Comparison of ENCODE assay signal across 21 mouse cellular contexts in genomic region chr7:145071533-145071932, GRCm38 (mm10).
DNase-seq lines count a peak whose midpoint lies in the region; ATAC-seq and TF ChIP-seq lines count a peak whose summit lies in the region.
"Had no signal": no experiment of that assay in that cellular context is flagged by ENCODE, and none has a peak within 500 bp of the region (broad histone marks: within the 10 kb centered on the region; RNA-seq: fewer than 3 reads in every experiment).

No protein-coding gene starts in this region.

- H3K4me2 ChIP-seq in liver, embryonic 11.5 days: no peak overlapping the region
- H3K4me2 ChIP-seq in liver, embryonic 12.5 days: no peak overlapping the region
- H3K4me2 ChIP-seq in intestine, postnatal 0 days (replicated peaks; ENCODE audit: low read depth): no peak overlapping the region
- no peak overlapping the region for H3K4me2 ChIP-seq in stomach, postnatal 0 days (replicated peaks; ENCODE audit: low read depth)
- H3K4me2 ChIP-seq: heart, embryonic 13.5 days; hindbrain, embryonic 15.5 days had no signal

- H3K4me1 ChIP-seq in liver, embryonic 11.5 days (replicated peaks; ENCODE audit: control insufficient read depth, insufficient read depth, low read length): no peaks in the 10 kb centered on the region
- H3K4me1 ChIP-seq in liver, embryonic 12.5 days: no peaks in the 10 kb centered on the region
- H3K4me1 ChIP-seq in intestine, postnatal 0 days (replicated peaks; ENCODE audit: control insufficient read depth, insufficient read depth, low read length): peaks cover 7% of the 10 kb centered on the region; the same call in 1 of the 2 replicates
- H3K4me1 ChIP-seq in stomach, postnatal 0 days (replicated peaks; ENCODE audit: control insufficient read depth, insufficient read depth): no peaks in the 10 kb centered on the region
- H3K4me1 ChIP-seq: heart, embryonic 13.5 days; hindbrain, embryonic 15.5 days had no signal

- 70% methylated on average over 2 of the region's 2 CpGs for WGBS in liver, embryonic 11.5 days
- WGBS in liver, embryonic 12.5 days (ENCODE audit: insufficient replicate concordance): 43% methylated on average over 2 of the region's 2 CpGs
- WGBS in intestine, postnatal 0 days: 50% methylated on average over 2 of the region's 2 CpGs
- 70% methylated on average over 2 of the region's 2 CpGs for WGBS in stomach, postnatal 0 days

- intact Hi-C loops in left cerebral cortex, postnatal 14 days (cut with DNase I): no loop called here

- H3K36me3 ChIP-seq in liver, embryonic 11.5 days (ENCODE audit: control insufficient read depth, insufficient read depth, low read length): no peaks in the 10 kb centered on the region
- H3K36me3 ChIP-seq in liver, embryonic 12.5 days: no peaks in the 10 kb centered on the region
- no peaks in the 10 kb centered on the region for H3K36me3 ChIP-seq in intestine, postnatal 0 days (ENCODE audit: control insufficient read depth, insufficient read depth)
- H3K36me3 ChIP-seq in stomach, postnatal 0 days (ENCODE audit: control insufficient read depth, insufficient read depth, low read length): no peaks in the 10 kb centered on the region
- H3K36me3 ChIP-seq: heart, embryonic 10.5 days; heart, embryonic 13.5 days; hindbrain, embryonic 15.5 days had no signal

- TF ChIP-seq CTCF in intestine, postnatal 0 days (IDR thresholded peaks at IDR 0.05; ENCODE audit: low read depth): no peak
- TF ChIP-seq CTCF in stomach, postnatal 0 days (IDR thresholded peaks at IDR 0.05; ENCODE audit: low read depth): no peak

- no peaks in the 10 kb centered on the region for H3K9me3 ChIP-seq in liver, embryonic 11.5 days (ENCODE audit: control insufficient read depth, low read length)
- H3K9me3 ChIP-seq in liver, embryonic 12.5 days (replicated peaks): no peaks in the 10 kb centered on the region
- H3K9me3 ChIP-seq in intestine, postnatal 0 days (ENCODE audit: control insufficient read depth): no peaks in the 10 kb centered on the region
- H3K9me3 ChIP-seq in stomach, postnatal 0 days (ENCODE audit: control insufficient read depth, low read length): no peaks in the 10 kb centered on the region
- H3K9me3 ChIP-seq: heart, embryonic 10.5 days; heart, embryonic 13.5 days; hindbrain, embryonic 15.5 days had no signal

- ATAC-seq in liver, embryonic 11.5 days (replicated peaks; ENCODE audit: low FRiP score): 0 out of 2 replicates have a peak, but pooled peaks have one; percentile 18
- no peak for ATAC-seq in liver, embryonic 12.5 days
- 0 out of 2 replicates have a peak, but pooled peaks have one; percentile 11 for ATAC-seq in common myeloid progenitor, adult 5-6 weeks (replicated peaks; ENCODE audit: low read depth, poor library complexity, severe bottlenecking)
- peak; percentile 85 for ATAC-seq in intestine, postnatal 0 days
- peak; percentile 10; the same call in 1 of the 2 replicates for ATAC-seq in stomach, postnatal 0 days (ENCODE audit: low FRiP score, low TSS enrichment)
- ATAC-seq: forebrain, embryonic 14.5 days had no signal

- no peak for TF ChIP-seq EP300 in stomach, postnatal 0 days (optimal IDR thresholded peaks at IDR 0.05)

- DNase-seq in liver, embryonic 11.5 days (ENCODE audit: low spot score): no peak
- no peak for DNase-seq in stomach, postnatal 0 days (ENCODE audit: low spot score)
- DNase-seq in left cerebral cortex, postnatal 14 days (ENCODE audit: low spot score in 2 of 2): no peak
- DNase-seq in thymus, postnatal 0 days (ENCODE audit: low spot score): no peak
- DNase-seq in kidney, adult 8-10 months: no peak
- DNase-seq: adrenal gland, adult 2 months; adrenal gland, postnatal 14 days; cerebellum, adult 11-12 months; cerebellum, adult 8-10 months; cerebellum, postnatal 10 days; cerebellum, postnatal 36 days; gastrocnemius, postnatal 10 days; gastrocnemius, postnatal 36 days had no signal

- H3K27me3 ChIP-seq in liver, embryonic 11.5 days (replicated peaks; ENCODE audit: control insufficient read depth, insufficient read depth, low read length): no peaks in the 10 kb centered on the region
- no peaks in the 10 kb centered on the region for H3K27me3 ChIP-seq in liver, embryonic 12.5 days (replicated peaks)
- H3K27me3 ChIP-seq in intestine, postnatal 0 days (replicated peaks; ENCODE audit: control insufficient read depth, insufficient read depth, low read length): no peaks in the 10 kb centered on the region
- no peaks in the 10 kb centered on the region for H3K27me3 ChIP-seq in stomach, postnatal 0 days (ENCODE audit: control insufficient read depth, insufficient read depth, low read length)
- H3K27me3 ChIP-seq: hindbrain, embryonic 15.5 days had no signal

- H3K4me3 ChIP-seq in liver, embryonic 11.5 days (ENCODE audit: low read depth, low read length): no peak overlapping the region
- H3K4me3 ChIP-seq in liver, embryonic 12.5 days: no peak overlapping the region
- no peak overlapping the region for H3K4me3 ChIP-seq in intestine, postnatal 0 days (ENCODE audit: low read depth, low read length)
- no peak overlapping the region for H3K4me3 ChIP-seq in stomach, postnatal 0 days (ENCODE audit: low read depth, low read length)
- H3K4me3 ChIP-seq: heart, adult 2 months; heart, embryonic 10.5 days; heart, embryonic 13.5 days; hindbrain, embryonic 15.5 days had no signal

- H3K27ac ChIP-seq in liver, embryonic 11.5 days (ENCODE audit: low read depth, low read length): no peak overlapping the region
- no peak overlapping the region for H3K27ac ChIP-seq in liver, embryonic 12.5 days
- no peak overlapping the region for H3K27ac ChIP-seq in intestine, postnatal 0 days (ENCODE audit: low read depth, low read length)
- H3K27ac ChIP-seq in stomach, postnatal 0 days (replicated peaks): no peak overlapping the region
- H3K27ac ChIP-seq: heart, adult 2 months; heart, embryonic 10.5 days; heart, embryonic 13.5 days; hindbrain, embryonic 15.5 days had no signal

- H3K9ac ChIP-seq in liver, embryonic 11.5 days (ENCODE audit: low read depth, low read length): no peak overlapping the region
- no peak overlapping the region for H3K9ac ChIP-seq in liver, embryonic 12.5 days
- no peak overlapping the region for H3K9ac ChIP-seq in intestine, postnatal 0 days (ENCODE audit: low read depth, low read length)
- H3K9ac ChIP-seq in stomach, postnatal 0 days (ENCODE audit: low read length): no peak overlapping the region
- H3K9ac ChIP-seq: heart, embryonic 13.5 days; hindbrain, embryonic 15.5 days had no signal
